Mouse (Mus musculus): Measurements from ENCODE around the gene Bmf. TPM values are rescaled to one million over a fixed set of nuclear protein-coding genes. Genes with fewer than 3 reads are reported as not detected.
A peak's percentile ranks its signal among the peaks of the same experiment; 100 is the strongest.

The Bmf gene
- polyA plus RNA-seq, 1 experiment from 2014 or later: 7.1 TPM

- no peaks in the 10 kb centered on the region for H3K27me3 ChIP-seq
- H3K4me2 ChIP-seq (replicated peaks): no peak overlapping the region
- no peak for ATAC-seq (ENCODE audit: insufficient number of reproducible peaks, insufficient read depth, low FRiP score, low TSS enrichment)
- no peak overlapping the region; the same call in 1 of the 2 replicates for H3K9ac ChIP-seq
- H3K4me3 ChIP-seq: no peak overlapping the region
- peaks cover 83% of the 10 kb centered on the region for H3K4me1 ChIP-seq
- 82% methylated on average over 1 of the region's 1 CpGs for WGBS
- H3K27ac ChIP-seq: peak overlapping the region; percentile 96
- no peaks in the 10 kb centered on the region for H3K9me3 ChIP-seq
- H3K36me3 ChIP-seq: peaks cover 9% of the 10 kb centered on the region; the same call in 1 of the 2 replicates
These were observed 6.4 kb downstream of the Bmf start for GRCm38 (mm10) chr2:118542971-118543573.

GRCm38 (mm10) chr2:118541716-118542115, 7.8 kb downstream of the Bmf start:
- H3K4me1 ChIP-seq: peaks cover 77% of the 10 kb centered on the region
- peaks cover 9% of the 10 kb centered on the region; the same call in 1 of the 2 replicates for H3K36me3 ChIP-seq
- H3K9ac ChIP-seq: no peak overlapping the region
- no peaks in the 10 kb centered on the region for H3K27me3 ChIP-seq
- no peak for ATAC-seq (ENCODE audit: insufficient number of reproducible peaks, insufficient read depth, low FRiP score, low TSS enrichment)
- H3K27ac ChIP-seq: no peak overlapping the region
- 68% methylated on average over 3 of the region's 3 CpGs for WGBS
- no peaks in the 10 kb centered on the region for H3K9me3 ChIP-seq
- H3K4me2 ChIP-seq (replicated peaks): no peak overlapping the region
- no peak overlapping the region for H3K4me3 ChIP-seq

GRCm38 (mm10) chr2:118540691-118541117, 8.8 kb downstream of the Bmf start:
- Histone ChIP-seq H3K27ac (peak overlapping the region; percentile 76), H3K9ac (no peak overlapping the region), H3K27me3 (no peaks in the 10 kb centered on the region), H3K36me3 (peaks cover 9% of the 10 kb centered on the region; the same call in 1 of the 2 replicates), H3K4me1 (peaks cover 74% of the 10 kb centered on the region), H3K4me3 (no peak overlapping the region), H3K4me2 (replicated peaks) (0 out of 2 replicates have a peak overlapping the region, but pooled peaks have one; percentile 5), H3K9me3 (no peaks in the 10 kb centered on the region)
- ATAC-seq (ENCODE audit: insufficient number of reproducible peaks, insufficient read depth, low FRiP score, low TSS enrichment): no peak
- WGBS: 27% methylated on average over 6 of the region's 6 CpGs

GRCm38 (mm10) chr2:118539881-118540516, 9.5 kb downstream of the Bmf start:
- H3K9me3 ChIP-seq: no peaks in the 10 kb centered on the region
- 30% methylated on average over 9 of the region's 9 CpGs for WGBS
- peaks cover 67% of the 10 kb centered on the region for H3K4me1 ChIP-seq
- no peak overlapping the region for H3K4me3 ChIP-seq
- no peak for ATAC-seq (ENCODE audit: insufficient number of reproducible peaks, insufficient read depth, low FRiP score, low TSS enrichment)
- peak overlapping the region; percentile 76 for H3K27ac ChIP-seq
- H3K4me2 ChIP-seq (replicated peaks): no peak overlapping the region
- peaks cover 13% of the 10 kb centered on the region; the same call in 1 of the 2 replicates for H3K36me3 ChIP-seq
- no peaks in the 10 kb centered on the region for H3K27me3 ChIP-seq
- H3K9ac ChIP-seq: no peak overlapping the region

- Histone ChIP-seq H3K27ac (0 out of 2 replicates have a peak overlapping the region, but pooled peaks have one; percentile 50), H3K27me3 (no peaks in the 10 kb centered on the region), H3K4me1 (peaks cover 60% of the 10 kb centered on the region), H3K4me3 (no peak overlapping the region), H3K4me2 (replicated peaks) (no peak overlapping the region), H3K9ac (no peak overlapping the region), H3K36me3 (peaks cover 16% of the 10 kb centered on the region; the same call in 1 of the 2 replicates), H3K9me3 (no peaks in the 10 kb centered on the region)
- ATAC-seq (ENCODE audit: insufficient number of reproducible peaks, insufficient read depth, low FRiP score, low TSS enrichment): no peak
- WGBS: 79% methylated on average over 8 of the region's 8 CpGs
These were observed 10.4 kb downstream of the Bmf start for GRCm38 (mm10) chr2:118539040-118539439.

GRCm38 (mm10) chr2:118537226-118537625, 12.3 kb downstream of the Bmf start:
- Histone ChIP-seq H3K4me2 (replicated peaks) (no peak overlapping the region), H3K9ac (no peak overlapping the region), H3K9me3 (no peaks in the 10 kb centered on the region), H3K27me3 (no peaks in the 10 kb centered on the region), H3K4me1 (peaks cover 60% of the 10 kb centered on the region), H3K27ac (peak overlapping the region; percentile 64), H3K4me3 (no peak overlapping the region), H3K36me3 (peaks cover 17% of the 10 kb centered on the region; the same call in 1 of the 2 replicates)
- no peak for ATAC-seq (ENCODE audit: insufficient number of reproducible peaks, insufficient read depth, low FRiP score, low TSS enrichment)
- 24% methylated on average over 4 of the region's 4 CpGs for WGBS

DNA sequence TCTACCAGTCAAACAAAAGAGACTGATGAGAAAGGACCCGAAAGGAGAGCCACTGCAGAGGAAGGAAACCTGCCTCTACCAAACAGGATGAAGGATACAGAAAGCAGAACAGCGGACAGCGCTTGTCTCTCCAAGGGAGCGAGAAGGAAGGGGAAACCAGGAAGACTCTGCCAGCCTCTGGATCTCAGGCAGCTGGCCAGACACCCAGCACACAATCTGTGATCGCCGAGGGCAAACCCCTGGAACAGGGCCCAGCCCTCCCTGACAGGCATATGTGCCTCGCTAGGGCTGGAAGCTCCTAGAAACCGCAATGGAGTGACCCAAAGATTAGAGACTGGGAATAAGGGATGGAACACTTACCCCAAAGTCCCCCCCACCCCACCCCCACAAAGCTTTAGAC, 12.9 kb downstream of the Bmf start:
- H3K9ac ChIP-seq: no peak overlapping the region; the same call in 1 of the 2 replicates
- H3K4me1 ChIP-seq: peaks cover 62% of the 10 kb centered on the region
- ATAC-seq (ENCODE audit: insufficient number of reproducible peaks, insufficient read depth, low FRiP score, low TSS enrichment): no peak
- peaks cover 24% of the 10 kb centered on the region; the same call in 1 of the 2 replicates for H3K36me3 ChIP-seq
- H3K27ac ChIP-seq: peak overlapping the region; percentile 6; the same call in 1 of the 2 replicates
- WGBS: 59% methylated on average over 8 of the region's 8 CpGs
- H3K4me2 ChIP-seq (replicated peaks): no peak overlapping the region
- no peak overlapping the region for H3K4me3 ChIP-seq
- H3K27me3 ChIP-seq: no peaks in the 10 kb centered on the region
- H3K9me3 ChIP-seq: no peaks in the 10 kb centered on the region

GRCm38 (mm10) chr2:118536111-118536510, 13.4 kb downstream of the Bmf start:
- Histone ChIP-seq H3K4me2 (replicated peaks) (no peak overlapping the region), H3K27me3 (no peaks in the 10 kb centered on the region), H3K9me3 (no peaks in the 10 kb centered on the region), H3K27ac (peak overlapping the region; percentile 6; the same call in 1 of the 2 replicates), H3K9ac (no peak overlapping the region), H3K4me1 (peaks cover 65% of the 10 kb centered on the region), H3K4me3 (no peak overlapping the region), H3K36me3 (peaks cover 24% of the 10 kb centered on the region; the same call in 1 of the 2 replicates)
- 77% methylated on average over 6 of the region's 6 CpGs for WGBS
- ATAC-seq (ENCODE audit: insufficient number of reproducible peaks, insufficient read depth, low FRiP score, low TSS enrichment): no peak

DNA sequence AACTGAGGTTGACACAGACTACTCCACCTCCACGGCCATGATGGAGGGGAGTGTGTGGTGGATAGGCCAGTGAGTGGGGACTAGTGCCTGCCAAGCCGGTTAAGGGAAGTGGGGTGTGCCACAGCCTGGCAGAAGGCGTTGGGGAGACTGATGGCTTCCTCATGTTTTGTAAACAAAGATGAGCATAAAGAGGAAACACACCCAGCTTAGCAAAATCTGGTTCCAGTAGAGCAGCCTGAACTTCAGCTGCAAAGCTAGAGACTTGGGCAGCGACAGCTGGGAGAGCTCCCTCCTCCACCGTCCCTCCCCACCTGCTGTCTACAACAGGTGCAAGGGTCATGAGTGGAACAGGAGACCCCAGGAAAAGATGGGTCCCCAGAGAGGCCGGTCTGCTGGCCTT, 15.5 kb downstream of the Bmf start:
- ATAC-seq (ENCODE audit: insufficient number of reproducible peaks, insufficient read depth, low FRiP score, low TSS enrichment): no peak
- H3K4me3 ChIP-seq: no peak overlapping the region
- WGBS: 39% methylated on average over 6 of the region's 6 CpGs
- H3K9ac ChIP-seq: no peak overlapping the region
- H3K27me3 ChIP-seq: no peaks in the 10 kb centered on the region
- peaks cover 24% of the 10 kb centered on the region; the same call in 1 of the 2 replicates for H3K36me3 ChIP-seq
- peak overlapping the region; percentile 97 for H3K27ac ChIP-seq
- H3K4me1 ChIP-seq: peaks cover 68% of the 10 kb centered on the region
- H3K4me2 ChIP-seq (replicated peaks): no peak overlapping the region; the same call in 1 of the 2 replicates
- no peaks in the 10 kb centered on the region for H3K9me3 ChIP-seq

DNA sequence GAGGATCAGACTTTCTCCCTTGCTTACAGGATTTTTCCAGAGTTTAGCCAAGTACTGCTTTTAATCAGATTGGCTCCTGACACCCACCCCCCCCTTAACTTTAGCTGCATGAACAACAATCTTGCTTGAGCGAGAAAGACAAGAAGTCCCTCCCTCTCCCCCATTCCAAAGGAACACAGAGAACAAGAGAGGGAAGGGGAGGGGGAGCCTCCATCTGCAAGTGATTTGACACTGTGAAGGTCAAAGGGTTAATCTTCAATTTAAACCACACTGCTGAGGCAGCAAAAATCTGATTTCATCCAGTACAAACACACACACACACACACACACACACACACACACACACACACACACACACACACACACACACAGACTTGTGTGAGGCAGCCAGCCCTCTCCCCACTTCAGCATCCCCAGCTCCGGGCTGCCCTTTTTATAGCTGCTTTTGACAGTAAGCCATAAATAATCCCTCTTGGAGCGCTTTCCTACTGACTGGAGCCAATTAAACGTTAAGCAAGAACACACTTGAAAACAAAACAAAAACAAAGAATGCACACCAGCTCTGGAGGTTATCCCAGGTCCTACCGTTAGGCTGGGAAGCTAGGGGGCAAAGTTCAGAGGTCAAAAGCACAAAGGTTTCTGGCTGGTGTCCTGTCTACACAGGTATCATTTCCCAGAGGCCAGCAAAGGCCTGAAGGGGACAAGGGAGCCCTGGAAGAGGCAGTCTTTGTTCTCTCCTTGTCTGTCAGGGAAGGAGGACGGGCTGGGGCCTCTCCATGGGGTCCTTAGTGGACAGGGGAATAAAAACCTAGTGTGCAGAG, 16.4 kb downstream of the Bmf start:
- Histone ChIP-seq H3K9me3 (no peaks in the 10 kb centered on the region), H3K36me3 (peaks cover 19% of the 10 kb centered on the region; the same call in 1 of the 2 replicates), H3K4me1 (peaks cover 66% of the 10 kb centered on the region), H3K4me2 (replicated peaks) (peak overlapping the region; percentile 17), H3K4me3 (no peak overlapping the region), H3K27ac (peak overlapping the region; percentile 97), H3K9ac (no peak overlapping the region), H3K27me3 (no peaks in the 10 kb centered on the region)
- 4% methylated on average over 6 of the region's 6 CpGs for WGBS
- peak; percentile 64 for ATAC-seq (ENCODE audit: insufficient number of reproducible peaks, insufficient read depth, low FRiP score, low TSS enrichment)

GRCm38 (mm10) chr2:118532401-118532800, 17.1 kb downstream of the Bmf start:
- Histone ChIP-seq H3K9me3 (no peaks in the 10 kb centered on the region), H3K4me3 (no peak overlapping the region), H3K27ac (peak overlapping the region; percentile 97), H3K9ac (no peak overlapping the region), H3K4me2 (replicated peaks) (peak overlapping the region; percentile 28), H3K36me3 (peaks cover 19% of the 10 kb centered on the region; the same call in 1 of the 2 replicates), H3K27me3 (no peaks in the 10 kb centered on the region), H3K4me1 (peaks cover 63% of the 10 kb centered on the region)
- ATAC-seq (ENCODE audit: insufficient number of reproducible peaks, insufficient read depth, low FRiP score, low TSS enrichment): no peak
- 15% methylated on average over 10 of the region's 10 CpGs for WGBS

Data from embryonic facial prominence, embryonic 12.5 days (tissue).